Mouse (Mus musculus) limb, embryonic 14.5 days (tissue): Measurements from ENCODE around the gene Crygd. TPM values are rescaled to one million over a fixed set of nuclear protein-coding genes. Genes with fewer than 3 reads are reported as not detected.

Source experiments
- ATAC-seq: fragments of 200-750 bp; cut with Nextera tagmentation; 2 replicates; pipeline ENCODE4 v1.8.0; 2017; ENCODE audit warnings: low read depth, moderate number of reproducible peaks, moderate TSS enrichment; ENCODE audit not compliant: low FRiP score
- DNase-seq: peaks from one replicate; pipeline ENCODE4 v3.0.0-alpha.2; 2015; ENCODE audit warnings: low spot score
- H3K27ac ChIP-seq: fragments of 300-500 bp; sonication (generic); replicated peaks from 2 replicates; pipeline ENCODE4 v1.5.1; 2014; ENCODE audit warnings: low read depth, mild to moderate bottlenecking, low read length, moderate library complexity, mixed read lengths
- H3K27me3 ChIP-seq: fragments of 300-500 bp; sonication (generic); 2 replicates; pipeline ENCODE4 v1.6.1; 2014; ENCODE audit warnings: low read length, mixed read lengths; ENCODE audit not compliant: control insufficient read depth, insufficient read depth
- H3K36me3 ChIP-seq: fragments of 300-500 bp; sonication (generic); 2 replicates; pipeline ENCODE4 v1.6.1; 2014; ENCODE audit warnings: mild to moderate bottlenecking, low read length, moderate library complexity, mixed read lengths; ENCODE audit not compliant: control insufficient read depth, insufficient read depth
- H3K4me1 ChIP-seq: fragments of 300-500 bp; sonication (generic); 2 replicates; pipeline ENCODE4 v1.6.1; 2014; ENCODE audit warnings: antibody characterized with exemption, low read length, mixed read lengths; ENCODE audit not compliant: control insufficient read depth, insufficient read depth
- H3K4me2 ChIP-seq: fragments of 300-500 bp; sonication (generic); replicated peaks from 2 replicates; pipeline ENCODE4 v1.6.1; 2014; ENCODE audit warnings: low read depth, mild to moderate bottlenecking, low read length, moderate library complexity; ENCODE audit not compliant: severe bottlenecking
- H3K4me3 ChIP-seq: fragments of 300-500 bp; sonication (generic); replicated peaks from 2 replicates; pipeline ENCODE4 v1.5.1; 2014; ENCODE audit warnings: low read length
- H3K9ac ChIP-seq: fragments of 300-500 bp; sonication (generic); 2 replicates; pipeline ENCODE4 v1.6.1; 2014; ENCODE audit warnings: mild to moderate bottlenecking, low read depth, low read length, moderate library complexity; ENCODE audit not compliant: severe bottlenecking
- H3K9me3 ChIP-seq: fragments of 300-500 bp; sonication (generic); 2 replicates; pipeline ENCODE4 v1.6.1; 2016; ENCODE audit warnings: low read length; ENCODE audit not compliant: control insufficient read depth
- POLR2A ChIP-seq: fragments of 200-500 bp; IDR thresholded peaks from 2 replicates; pipeline ENCODE4 v1.8.0; 2012; ENCODE audit warnings: inconsistent platforms, mild to moderate bottlenecking, moderate library complexity, borderline replicate concordance; ENCODE audit not compliant: insufficient read depth, insufficient read length; ENCODE audit errors: extremely low read depth
- WGBS: fragments of 180-500 bp; shearing (Covaris S2); extraction: QIAGEN DNeasy Blood & Tissue Kit; methylation state at CpG from one replicate; pipeline ENCODE4 v1.1.7; 2014; 5-methylcytosine and 5-hydroxymethylcytosine counted together
- polyA plus RNA-seq, 2 experiments: library from polyadenylated mRNA; depleted of rRNA in 1 of 2; stranded (reverse) in 1 of 2; unstranded in 1 of 2; fragments of >200 nt; fragmentation: Nextera tagmentation in 1 of 2; extraction: Ambion mirVana in 1 of 2; gene quantifications; 2 replicates each; pipeline versions ENCODE4 v1.2.1 to v1.2.3; 2012 to 2014

The Crygd gene
- polyA plus RNA-seq, 2 experiments = not detected

- 85% methylated on average over 10 of the region's 10 CpGs for WGBS
- no peaks in the 10 kb centered on the region for H3K9me3 ChIP-seq
- H3K4me1 ChIP-seq = no peaks in the 10 kb centered on the region
- no peaks in the 10 kb centered on the region for H3K36me3 ChIP-seq
- no peak overlapping the region for H3K9ac ChIP-seq
- H3K4me2 ChIP-seq = no peak overlapping the region
- no peak overlapping the region for H3K4me3 ChIP-seq
- no peak for TF ChIP-seq POLR2A
- no peak overlapping the region for H3K27ac ChIP-seq
- ATAC-seq (no peak), DNase-seq (no peak)
- H3K27me3 ChIP-seq = no peaks in the 10 kb centered on the region
Measured at GRCm38 (mm10) chr1:65107654-65108279, 44.5 kb upstream of the Crygd start.

GRCm38 (mm10) chr1:65103273-65103672, 40.0 kb upstream of the Crygd start, which contains the start of gene Cryga:
TSS of gene Cryga (minus strand) at chr1:65103373.
- ATAC-seq (no peak), DNase-seq (no peak)
- no peak for TF ChIP-seq POLR2A
- no peak within 1 kb of the TSS for H3K4me3 ChIP-seq
- no peak within 1 kb of the TSS for H3K27ac ChIP-seq
- 96% methylated on average over 11 of the region's 11 CpGs for WGBS
- no peak within 1 kb of the TSS for H3K9ac ChIP-seq
- no peaks in the 10 kb centered on the region for H3K4me1 ChIP-seq
- no peaks in the 10 kb centered on the region for H3K9me3 ChIP-seq
- no peak within 1 kb of the TSS for H3K4me2 ChIP-seq
- no peaks in the 10 kb centered on the region for H3K27me3 ChIP-seq
- no peaks in the 10 kb centered on the region for H3K36me3 ChIP-seq

GRCm38 (mm10) chr1:65096953-65097352, 33.7 kb upstream of the Crygd start:
- H3K36me3 ChIP-seq = no peaks in the 10 kb centered on the region
- H3K4me3 ChIP-seq = no peak overlapping the region
- TF ChIP-seq POLR2A = no peak
- H3K27ac ChIP-seq = no peak overlapping the region
- no peaks in the 10 kb centered on the region for H3K9me3 ChIP-seq
- DNase-seq (no peak), ATAC-seq (no peak)
- 86% methylated on average over 3 of the region's 3 CpGs for WGBS
- no peak overlapping the region for H3K4me2 ChIP-seq
- H3K4me1 ChIP-seq = no peaks in the 10 kb centered on the region
- H3K9ac ChIP-seq = no peak overlapping the region
- no peaks in the 10 kb centered on the region for H3K27me3 ChIP-seq

- H3K4me2 ChIP-seq = no peak overlapping the region
- no peaks in the 10 kb centered on the region for H3K36me3 ChIP-seq
- no peak for TF ChIP-seq POLR2A
- H3K4me3 ChIP-seq = no peak overlapping the region
- no peaks in the 10 kb centered on the region for H3K9me3 ChIP-seq
- ATAC-seq (no peak), DNase-seq (no peak)
- H3K27me3 ChIP-seq = no peaks in the 10 kb centered on the region
- no peaks in the 10 kb centered on the region for H3K4me1 ChIP-seq
- no peak overlapping the region for H3K27ac ChIP-seq
- WGBS = 94% methylated on average over 3 of the region's 3 CpGs
- no peak overlapping the region for H3K9ac ChIP-seq
Measured at GRCm38 (mm10) chr1:65091566-65091965, 28.3 kb upstream of the Crygd start.

- no peak overlapping the region for H3K9ac ChIP-seq
- ATAC-seq = no peak
- H3K27ac ChIP-seq = no peak overlapping the region
- TF ChIP-seq POLR2A = no peak
- no peaks in the 10 kb centered on the region for H3K36me3 ChIP-seq
- no peak overlapping the region for H3K4me3 ChIP-seq
- H3K4me1 ChIP-seq = no peaks in the 10 kb centered on the region
- H3K9me3 ChIP-seq = no peaks in the 10 kb centered on the region
- 76% methylated on average over 2 of the region's 2 CpGs for WGBS
- H3K4me2 ChIP-seq = no peak overlapping the region
- no peaks in the 10 kb centered on the region for H3K27me3 ChIP-seq
- no peak for DNase-seq
Measured at GRCm38 (mm10) chr1:65090370-65090769, 27.1 kb upstream of the Crygd start.
